Mouse (Mus musculus): ENCODE data around the gene Ccnjl.

Gene Ccnjl

GRCm38 (mm10) chr11:43528683-43529499 is at the start of gene Ccnjl:
Ccnjl (plus strand) TSS chr11:43528784.
- peak; percentile 77 to 89 for DNase-seq (ENCODE audit: inconsistent age in 2 of 2, low spot score in 1 of 2)

DNA sequence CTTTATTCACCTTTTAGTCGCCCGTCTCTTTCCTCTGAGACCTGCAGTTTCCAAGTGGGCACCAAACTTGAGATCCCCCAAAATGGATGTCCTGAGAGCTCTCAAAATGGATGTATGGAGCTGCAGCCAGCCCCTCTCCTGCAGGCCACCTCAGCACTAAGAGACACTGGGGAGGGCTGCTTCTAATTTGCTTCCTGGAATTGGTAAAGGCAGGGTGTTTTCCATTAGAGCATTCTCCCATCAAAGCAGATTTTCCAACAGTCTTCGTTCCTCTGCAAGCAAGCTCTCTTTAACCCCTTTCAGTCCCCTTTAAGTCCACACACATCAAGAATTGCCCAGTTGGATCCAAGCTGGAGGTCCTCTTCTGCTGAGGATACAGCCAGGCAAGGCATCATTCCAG is 49.2 kb upstream of the Ccnjl start:
- DNase-seq (ENCODE audit: inconsistent age in 2 of 2, low spot score in 1 of 2), result no peak

- DNase-seq (ENCODE audit: inconsistent age in 2 of 2, low spot score in 1 of 2), result no peak
These were observed 48.0 kb upstream of the Ccnjl start for GRCm38 (mm10) chr11:43480561-43480960.

- no peak for DNase-seq (ENCODE audit: inconsistent age in 2 of 2, low spot score in 1 of 2)
These were observed 46.7 kb upstream of the Ccnjl start for GRCm38 (mm10) chr11:43481672-43482522.

GRCm38 (mm10) chr11:43483122-43483792 is 45.3 kb upstream of the Ccnjl start:
- peak; percentile 34 to 43 for DNase-seq (ENCODE audit: inconsistent age in 2 of 2, low spot score in 1 of 2)

GRCm38 (mm10) chr11:43484057-43484456 is 44.5 kb upstream of the Ccnjl start:
- no peak for DNase-seq (ENCODE audit: inconsistent age in 2 of 2, low spot score in 1 of 2)

DNA sequence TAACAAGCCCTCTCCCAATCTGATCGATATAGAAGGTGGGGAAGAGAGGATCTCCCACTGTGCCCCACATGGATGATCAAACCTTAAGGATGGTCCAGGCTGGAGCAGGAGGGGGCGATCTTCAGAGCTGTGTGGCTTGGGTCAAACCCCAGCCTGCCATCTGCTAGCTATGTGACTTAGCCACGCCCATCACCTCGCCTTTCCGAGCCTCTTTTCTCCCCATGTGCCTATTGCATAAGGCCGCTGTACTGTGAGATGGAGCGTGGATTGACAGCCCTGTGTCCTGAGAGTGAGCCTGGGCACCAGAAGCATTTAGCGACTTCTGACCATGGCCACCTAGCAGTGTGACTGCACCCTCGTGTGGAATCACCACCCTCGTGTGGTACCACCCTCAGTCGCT is 43.9 kb upstream of the Ccnjl start:
- no peak for DNase-seq (ENCODE audit: inconsistent age in 2 of 2, low spot score in 1 of 2)

DNA sequence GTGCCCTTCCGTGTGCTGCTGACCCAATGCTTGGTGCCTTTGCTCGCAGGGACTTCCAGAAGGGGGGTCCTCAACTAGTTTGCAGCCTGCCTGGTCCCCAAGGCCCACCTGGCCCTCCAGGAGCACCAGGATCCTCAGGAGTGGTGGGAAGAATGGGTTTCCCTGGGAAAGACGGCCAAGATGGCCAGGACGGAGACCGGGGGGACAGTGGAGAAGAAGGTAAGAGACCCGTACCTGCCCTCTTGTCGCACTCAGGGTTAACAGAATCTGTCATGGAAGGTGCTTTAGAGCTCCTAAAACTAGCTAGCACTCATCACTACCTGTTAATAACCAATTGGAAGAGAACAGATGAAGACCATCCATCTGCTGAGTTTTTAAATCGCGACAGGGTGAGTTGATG is 42.7 kb upstream of the Ccnjl start:
- no peak for DNase-seq (ENCODE audit: inconsistent age in 2 of 2, low spot score in 1 of 2)

- DNase-seq (ENCODE audit: inconsistent age in 2 of 2, low spot score in 1 of 2), result peak; percentile 71 to 91
These were observed 35.9 kb upstream of the Ccnjl start for GRCm38 (mm10) chr11:43492663-43493062.

- peak; percentile 57 to 88 for DNase-seq (ENCODE audit: inconsistent age in 2 of 2, low spot score in 1 of 2)
These were observed 34.7 kb upstream of the Ccnjl start for GRCm38 (mm10) chr11:43493815-43494409.

DNA sequence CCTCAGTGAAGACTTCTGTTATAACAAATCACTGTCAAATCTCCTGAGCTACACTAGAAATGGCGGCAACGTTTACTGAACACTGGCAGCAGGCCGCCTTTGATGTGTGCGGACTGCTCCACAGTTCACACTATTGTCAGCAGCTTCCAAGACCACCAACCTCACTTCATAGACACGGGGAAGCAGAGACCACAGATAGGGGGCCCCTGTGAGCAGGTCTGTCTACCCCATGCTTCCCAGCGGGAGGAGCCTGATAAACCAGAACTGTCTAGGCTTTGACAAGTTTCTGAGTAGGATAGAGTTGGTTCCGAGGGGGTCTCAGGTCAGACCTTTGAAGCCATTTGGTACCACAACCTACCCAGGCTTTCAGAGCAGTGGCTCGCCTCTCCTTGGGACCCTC is 33.5 kb upstream of the Ccnjl start:
- peak in 1 of 2 experiments; percentile 40 for DNase-seq (ENCODE audit: inconsistent age in 2 of 2, low spot score in 1 of 2)

DNA sequence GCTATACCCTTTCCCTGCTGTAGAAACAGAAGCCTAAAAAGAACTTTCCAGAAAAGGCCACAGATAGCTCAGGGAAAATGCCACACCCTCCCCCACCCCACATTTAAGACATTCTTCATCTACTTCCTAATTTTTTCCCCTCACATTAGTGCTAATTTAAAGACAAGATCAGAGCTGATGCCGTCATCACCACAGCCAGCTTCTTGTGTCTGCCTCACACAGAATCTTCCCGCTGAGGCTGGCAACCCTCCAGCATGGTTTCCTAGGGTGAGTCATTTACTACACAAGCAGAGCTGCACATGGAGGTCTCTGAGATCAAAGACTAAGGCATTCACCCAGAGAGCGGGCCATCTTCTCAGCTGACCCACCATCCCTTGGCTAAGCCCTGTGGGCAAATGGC is 33.1 kb upstream of the Ccnjl start:
- peak; percentile 88 to 94 for DNase-seq (ENCODE audit: inconsistent age in 2 of 2, low spot score in 1 of 2)

GRCm38 (mm10) chr11:43501256-43501655 is 27.3 kb upstream of the Ccnjl start:
- DNase-seq (ENCODE audit: inconsistent age in 2 of 2, low spot score in 1 of 2), result no peak

DNA sequence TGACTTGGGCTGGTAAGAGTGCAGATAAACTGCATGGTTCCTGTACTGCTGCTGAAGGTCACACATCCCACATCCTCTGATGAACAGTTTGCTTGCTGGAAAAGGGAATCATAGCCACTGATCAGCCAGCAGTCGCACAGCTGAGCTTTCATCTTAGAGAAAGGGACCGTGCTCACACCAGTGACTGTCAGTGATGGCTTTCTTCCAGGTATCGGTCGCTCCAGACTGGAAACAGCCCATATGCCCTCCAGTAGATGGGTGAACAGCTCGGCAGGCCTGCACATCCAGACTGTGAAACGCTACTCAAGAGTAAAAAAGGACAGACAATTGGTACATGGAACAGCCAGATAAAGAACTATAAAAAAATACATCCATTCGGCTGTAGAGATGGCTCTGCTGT is 23.4 kb upstream of the Ccnjl start:
- DNase-seq (ENCODE audit: inconsistent age in 2 of 2, low spot score in 1 of 2), result peak in 1 of 2 experiments; percentile 12

DNA sequence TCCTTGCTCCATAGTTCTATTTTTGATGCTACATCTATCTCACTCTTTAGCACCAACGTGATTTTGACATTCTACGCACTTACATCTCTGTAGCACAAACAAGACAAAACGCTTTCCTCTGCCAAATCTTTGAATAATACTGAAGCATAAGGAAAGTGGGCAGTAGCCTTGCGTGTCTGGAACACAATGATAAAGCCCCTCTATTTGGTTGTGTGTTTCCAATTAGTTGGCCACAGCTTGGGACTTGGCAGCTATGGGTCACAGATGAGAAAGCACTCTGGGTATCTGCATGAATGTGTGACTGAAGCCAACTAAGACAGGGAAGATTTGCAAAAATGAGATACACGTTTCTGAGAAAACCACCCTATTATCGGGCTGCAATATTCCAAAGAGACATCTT is 20.6 kb upstream of the Ccnjl start:
- no peak for DNase-seq (ENCODE audit: inconsistent age in 2 of 2, low spot score in 1 of 2)

DNA sequence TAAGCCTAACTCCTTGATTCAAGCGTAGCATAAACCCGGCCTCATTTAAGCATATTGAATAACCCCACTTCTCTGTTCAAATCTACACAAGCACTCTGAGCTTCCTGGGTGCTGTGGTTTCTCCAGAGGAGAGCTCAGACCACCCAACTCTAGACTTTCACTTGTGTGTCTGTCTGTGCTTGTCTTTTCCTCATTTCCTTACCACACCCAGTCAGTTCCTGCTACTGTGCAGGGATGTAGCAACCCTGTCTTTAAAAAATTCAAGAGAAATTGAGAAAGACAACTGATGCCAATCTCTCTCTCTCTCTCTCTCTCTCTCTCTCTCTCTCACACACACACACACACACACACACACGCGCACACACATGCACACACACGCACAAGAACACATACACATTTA is 18.7 kb upstream of the Ccnjl start:
- no peak for DNase-seq (ENCODE audit: inconsistent age in 2 of 2, low spot score in 1 of 2)

- DNase-seq (ENCODE audit: inconsistent age in 2 of 2, low spot score in 1 of 2), result peak in 1 of 2 experiments; percentile 12
These were observed 15.9 kb upstream of the Ccnjl start for GRCm38 (mm10) chr11:43512661-43513190.

GRCm38 (mm10) chr11:43516344-43517021 is 12.1 kb upstream of the Ccnjl start:
- peak; percentile 38 to 73 for DNase-seq (ENCODE audit: inconsistent age in 2 of 2, low spot score in 1 of 2)

DNA sequence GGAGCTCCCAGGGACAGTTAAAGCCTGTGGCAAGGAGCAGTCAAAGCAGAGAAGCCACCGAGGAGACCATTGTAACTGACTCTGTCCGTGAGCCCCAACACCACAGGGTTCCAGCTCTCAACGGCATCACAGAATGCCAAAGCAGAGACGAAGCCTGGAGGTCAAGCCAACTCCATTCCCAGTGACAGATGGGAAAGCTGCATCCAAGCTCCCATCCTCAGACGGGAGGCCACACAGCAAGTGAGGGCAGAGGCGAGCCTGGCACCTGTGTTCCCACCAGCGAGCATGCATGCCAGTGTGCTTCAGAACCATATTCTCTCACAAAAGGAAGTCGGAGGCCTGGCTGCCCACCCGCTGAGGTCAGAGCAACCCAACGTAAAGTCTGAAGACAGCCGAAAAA is 10.9 kb upstream of the Ccnjl start:
- peak in 1 of 2 experiments; percentile 12 for DNase-seq (ENCODE audit: inconsistent age in 2 of 2, low spot score in 1 of 2)

DNA sequence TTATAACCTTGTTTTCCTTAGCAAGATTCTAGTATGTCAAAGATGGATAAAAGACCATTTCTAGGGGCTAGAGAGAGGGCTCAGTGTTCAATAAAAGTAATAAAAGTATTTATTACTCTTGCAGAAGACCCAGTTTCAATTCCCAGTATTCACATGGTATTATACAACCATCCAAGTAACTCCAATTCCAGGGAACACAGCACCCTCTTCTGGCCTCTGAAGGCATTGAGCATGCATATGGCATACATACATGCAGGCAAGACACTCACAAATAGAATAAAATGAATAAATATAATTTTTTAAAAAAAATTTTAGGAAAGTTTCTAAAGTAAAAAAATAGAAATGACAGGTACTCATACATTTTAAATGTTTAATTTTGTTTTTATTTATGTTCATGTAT is 10.5 kb upstream of the Ccnjl start:
- peak in 1 of 2 experiments; percentile 11 for DNase-seq (ENCODE audit: inconsistent age in 2 of 2, low spot score in 1 of 2)

All from adrenal gland, adult (tissue).